Mouse (Mus musculus) stomach, postnatal 0 days (tissue): ENCODE data around the gene Ell. TPM values are rescaled to one million over a fixed set of nuclear protein-coding genes. Genes with fewer than 3 reads are reported as not detected.

Experiments
- ATAC-seq: fragments of 200-750 bp; cut with Nextera tagmentation; 2 replicates; pipeline ENCODE4 v1.8.0; 2017; ENCODE audit not compliant: low FRiP score, low TSS enrichment
- DNase-seq: peaks from one replicate; pipeline ENCODE4 v3.0.0-alpha.2; 2016; ENCODE audit warnings: low spot score
- H3K27ac ChIP-seq: fragments of 300-500 bp; sonication (generic); replicated peaks from 2 replicates; pipeline ENCODE4 v1.5.1; 2014; ENCODE audit warnings: mild to moderate bottlenecking, control low read depth
- H3K27me3 ChIP-seq: fragments of 300-500 bp; sonication (generic); 2 replicates; pipeline ENCODE4 v1.6.1; 2014; ENCODE audit warnings: low read length; ENCODE audit not compliant: control insufficient read depth, insufficient read depth
- H3K36me3 ChIP-seq: fragments of 300-500 bp; sonication (generic); 2 replicates; pipeline ENCODE4 v1.6.1; 2014; ENCODE audit warnings: low read length, mixed read lengths; ENCODE audit not compliant: control insufficient read depth, insufficient read depth
- H3K4me1 ChIP-seq: fragments of 300-500 bp; sonication (generic); replicated peaks from 2 replicates; pipeline ENCODE4 v1.6.1; 2014; ENCODE audit warnings: antibody characterized with exemption; ENCODE audit not compliant: control insufficient read depth, insufficient read depth
- H3K4me2 ChIP-seq: fragments of 300-500 bp; sonication (generic); replicated peaks from 2 replicates; pipeline ENCODE4 v1.6.1; 2014; ENCODE audit warnings: low read depth, mild to moderate bottlenecking, control low read depth, moderate library complexity
- H3K4me3 ChIP-seq: fragments of 300-500 bp; sonication (generic); 2 replicates; pipeline ENCODE4 v1.5.1; 2014; ENCODE audit warnings: low read depth, low read length, control low read depth
- H3K9ac ChIP-seq: fragments of 300-500 bp; sonication (generic); 2 replicates; pipeline ENCODE4 v1.6.1; 2014; ENCODE audit warnings: mild to moderate bottlenecking, low read length, control low read depth, mixed read lengths
- H3K9me3 ChIP-seq: fragments of 300-500 bp; sonication (generic); 2 replicates; pipeline ENCODE4 v1.6.1; 2016; ENCODE audit warnings: low read length; ENCODE audit not compliant: control insufficient read depth
- CTCF ChIP-seq: IDR thresholded peaks from 2 replicates; pipeline ENCODE4 v1.5.1; 2016; ENCODE audit warnings: antibody characterized with exemption, low read depth, mild to moderate bottlenecking, moderate library complexity
- EP300 ChIP-seq: optimal IDR thresholded peaks from 2 replicates; pipeline ENCODE3; 2016; ENCODE audit warnings: antibody characterized with exemption
- WGBS: fragments of 180-500 bp; shearing (Covaris S2); extraction: QIAGEN DNeasy Blood & Tissue Kit; methylation state at CpG from one replicate; pipeline ENCODE4 v1.1.7; 2014; 5-methylcytosine and 5-hydroxymethylcytosine counted together
- polyA plus RNA-seq: library from polyadenylated mRNA; unstranded; fragments of >200 nt; fragmentation: Nextera tagmentation; extraction: Ambion mirVana; gene quantifications from 2 replicates; pipeline ENCODE4 v1.2.1, GENCODE M21; 2015

The Ell gene
- 11.1 and 13.5 TPM in 2 replicates for polyA plus RNA-seq

DNA sequence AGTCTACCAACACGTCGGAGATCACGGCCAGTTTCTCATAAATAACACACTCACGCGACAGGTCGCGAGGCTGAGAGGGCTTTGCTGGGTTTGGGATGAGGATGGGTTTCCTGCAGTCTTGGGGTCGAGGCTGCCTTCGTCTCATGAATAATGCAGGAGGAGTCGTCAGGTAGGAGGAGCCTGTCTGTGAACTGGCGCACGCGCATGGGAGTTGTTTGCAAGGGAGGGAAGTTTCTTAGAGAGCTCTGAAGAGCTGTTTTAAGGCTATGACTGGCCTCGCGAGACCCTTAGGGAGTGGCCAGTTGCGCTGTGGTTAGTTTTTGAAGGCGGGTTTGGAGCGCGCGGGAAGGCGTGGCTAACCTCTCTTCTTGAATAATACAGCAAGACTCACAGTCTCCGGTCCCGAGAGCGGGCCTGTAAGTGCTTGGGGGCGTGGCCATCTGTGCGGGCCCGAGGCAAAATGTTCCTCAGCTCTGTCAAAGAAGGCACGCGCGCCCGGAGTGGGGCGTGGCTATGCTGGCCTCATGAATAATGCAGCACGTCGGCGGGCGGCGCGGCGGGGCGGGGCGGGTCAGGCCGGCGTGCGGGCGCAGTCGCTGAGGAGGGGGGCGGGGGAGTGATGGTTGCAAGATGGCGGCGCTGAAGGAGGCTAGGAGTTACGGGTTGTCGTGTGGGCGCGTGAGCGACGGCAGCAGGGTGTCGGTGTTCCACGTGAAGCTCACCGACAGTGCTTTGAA is at the start of gene Ell:
Gene Ell, plus strand, starts transcription at position 381 of the 737 bp plus-strand sequence.
- TF ChIP-seq CTCF (no peak; the same call in 1 of the 2 replicates), EP300 (peak; percentile 80)
- Histone ChIP-seq H3K4me3 (peak within 1 kb of the TSS; percentile 87), H3K4me1 (no peaks in the 10 kb centered on the region; the same call in 1 of the 2 replicates), H3K27me3 (no peaks in the 10 kb centered on the region), H3K27ac (peak within 1 kb of the TSS; percentile 97), H3K4me2 (peak within 1 kb of the TSS; percentile 95), H3K9ac (peak within 1 kb of the TSS; percentile 89), H3K9me3 (no peaks in the 10 kb centered on the region), H3K36me3 (peaks cover 8% of the 10 kb centered on the region)
- under 1% methylated on average over 48 of the region's 58 CpGs for WGBS
- ATAC-seq, result peak; percentile 90
- peak; percentile 100 for DNase-seq

DNA sequence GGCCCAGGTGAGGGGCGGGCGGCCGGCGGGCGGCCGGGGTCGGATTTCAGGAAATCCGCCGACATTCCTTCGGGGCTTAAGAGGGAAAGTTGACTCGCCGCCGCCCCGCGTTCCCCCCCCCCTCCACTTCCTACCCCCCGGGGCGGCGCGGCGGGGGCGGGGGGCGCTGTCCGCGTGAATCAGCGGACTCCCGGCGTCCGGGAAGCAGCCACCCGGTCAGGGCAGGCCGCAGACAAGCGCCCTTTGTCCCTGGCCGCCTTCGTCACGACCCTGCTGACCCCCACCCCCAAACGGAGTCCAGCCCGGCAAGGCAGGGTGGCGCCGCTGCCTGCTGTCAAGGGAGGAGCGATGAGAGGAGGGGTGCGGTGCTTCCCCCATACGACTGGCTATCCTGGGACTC is 49.7 kb upstream of the Ell start:
- Histone ChIP-seq H3K4me1 (0 out of 2 replicates have a peak, but pooled peaks cover 4% of the 10 kb centered on the region), H3K9ac (no peak overlapping the region), H3K27ac (no peak overlapping the region), H3K4me2 (peak overlapping the region; percentile 55), H3K9me3 (no peaks in the 10 kb centered on the region), H3K36me3 (no peaks in the 10 kb centered on the region), H3K27me3 (peaks cover 46% of the 10 kb centered on the region), H3K4me3 (peak overlapping the region; percentile 30)
- WGBS, result 5% methylated on average over 29 of the region's 41 CpGs
- TF ChIP-seq CTCF (no peak), EP300 (no peak)
- ATAC-seq (no peak), DNase-seq (peak; percentile 28)

DNA sequence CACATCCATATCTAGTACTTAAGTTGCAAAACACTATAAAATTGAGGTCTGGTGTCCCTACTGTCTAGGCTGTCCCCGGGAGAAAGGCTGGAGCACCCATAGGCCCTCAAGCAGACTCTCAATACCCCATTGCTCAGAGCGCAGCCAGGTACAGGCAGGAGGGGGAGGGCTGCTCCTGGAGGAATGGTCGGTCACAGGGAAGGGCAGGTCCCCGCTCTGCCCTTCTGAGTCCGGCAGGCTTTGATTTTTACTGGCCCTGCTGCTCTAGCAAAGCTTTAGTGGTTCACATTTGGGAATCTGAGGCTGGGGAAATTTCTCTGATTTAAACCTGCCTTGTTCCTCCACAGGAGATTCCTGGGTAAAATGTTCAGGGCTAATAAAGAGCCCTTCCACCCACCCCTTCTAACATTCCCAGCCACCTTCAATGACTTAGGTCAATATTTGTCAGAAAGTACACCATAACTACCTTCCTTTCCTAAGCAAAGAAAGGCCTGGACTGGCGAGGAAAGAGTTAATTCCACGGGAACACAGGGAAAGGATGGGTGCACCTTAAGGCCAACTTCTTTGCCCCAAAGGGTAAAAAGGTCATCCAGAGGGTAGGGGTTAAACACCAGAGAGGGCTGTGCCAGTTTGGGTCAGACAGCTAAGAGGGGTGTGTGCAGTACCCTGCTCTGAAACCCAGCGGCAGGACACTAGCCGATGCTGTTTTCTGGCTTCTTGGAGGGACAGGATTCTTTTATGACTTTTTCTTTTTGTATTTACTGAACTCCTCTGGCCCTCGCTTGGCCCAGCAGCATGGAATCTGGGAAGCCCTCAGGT is 49.0 kb upstream of the Ell start:
- Histone ChIP-seq H3K9ac (no peak overlapping the region), H3K4me1 (0 out of 2 replicates have a peak, but pooled peaks cover 4% of the 10 kb centered on the region), H3K27me3 (peaks cover 51% of the 10 kb centered on the region), H3K27ac (no peak overlapping the region), H3K36me3 (no peaks in the 10 kb centered on the region), H3K4me3 (no peak overlapping the region), H3K4me2 (peak overlapping the region; percentile 55; the same call in 1 of the 2 replicates), H3K9me3 (no peaks in the 10 kb centered on the region)
- 31% methylated on average over 10 of the region's 10 CpGs for whole genome bisulfite sequencing
- TF ChIP-seq CTCF, result no peak
- no peak for ATAC-seq
- DNase-seq, result no peak

DNA sequence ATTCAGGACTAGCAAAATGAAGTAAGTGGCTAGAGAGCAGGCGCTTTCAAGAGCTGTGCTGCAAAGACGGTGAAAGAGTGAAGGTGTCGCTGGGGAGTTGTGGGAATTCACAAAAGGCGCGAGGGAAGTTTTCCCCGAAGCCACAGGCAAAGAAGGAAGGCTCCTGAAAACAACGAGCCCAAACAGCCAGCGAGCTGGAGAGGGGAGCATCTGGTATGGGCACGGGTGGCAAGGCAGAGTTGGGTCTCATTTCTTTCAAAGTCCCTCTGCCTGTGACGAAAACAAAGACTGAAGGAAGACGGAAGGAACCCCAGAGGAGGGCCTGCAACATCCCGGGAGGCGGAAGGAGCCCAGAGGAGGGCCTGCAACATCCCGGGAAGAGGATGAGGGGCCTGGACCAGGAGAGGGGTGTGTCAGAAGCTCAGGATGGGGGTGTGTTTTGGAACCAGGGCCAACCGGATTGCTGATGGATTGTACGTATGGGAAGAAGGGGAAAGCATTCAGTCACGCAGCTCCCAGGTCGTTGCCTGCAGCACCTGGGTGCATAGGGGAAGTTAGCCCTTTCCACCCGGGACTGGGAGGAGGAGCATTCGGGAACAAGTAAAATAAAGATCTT is 48.3 kb upstream of the Ell start:
- H3K4me1 ChIP-seq, result 0 out of 2 replicates have a peak, but pooled peaks cover 4% of the 10 kb centered on the region
- ATAC-seq, result no peak
- H3K4me3 ChIP-seq, result no peak overlapping the region

DNA sequence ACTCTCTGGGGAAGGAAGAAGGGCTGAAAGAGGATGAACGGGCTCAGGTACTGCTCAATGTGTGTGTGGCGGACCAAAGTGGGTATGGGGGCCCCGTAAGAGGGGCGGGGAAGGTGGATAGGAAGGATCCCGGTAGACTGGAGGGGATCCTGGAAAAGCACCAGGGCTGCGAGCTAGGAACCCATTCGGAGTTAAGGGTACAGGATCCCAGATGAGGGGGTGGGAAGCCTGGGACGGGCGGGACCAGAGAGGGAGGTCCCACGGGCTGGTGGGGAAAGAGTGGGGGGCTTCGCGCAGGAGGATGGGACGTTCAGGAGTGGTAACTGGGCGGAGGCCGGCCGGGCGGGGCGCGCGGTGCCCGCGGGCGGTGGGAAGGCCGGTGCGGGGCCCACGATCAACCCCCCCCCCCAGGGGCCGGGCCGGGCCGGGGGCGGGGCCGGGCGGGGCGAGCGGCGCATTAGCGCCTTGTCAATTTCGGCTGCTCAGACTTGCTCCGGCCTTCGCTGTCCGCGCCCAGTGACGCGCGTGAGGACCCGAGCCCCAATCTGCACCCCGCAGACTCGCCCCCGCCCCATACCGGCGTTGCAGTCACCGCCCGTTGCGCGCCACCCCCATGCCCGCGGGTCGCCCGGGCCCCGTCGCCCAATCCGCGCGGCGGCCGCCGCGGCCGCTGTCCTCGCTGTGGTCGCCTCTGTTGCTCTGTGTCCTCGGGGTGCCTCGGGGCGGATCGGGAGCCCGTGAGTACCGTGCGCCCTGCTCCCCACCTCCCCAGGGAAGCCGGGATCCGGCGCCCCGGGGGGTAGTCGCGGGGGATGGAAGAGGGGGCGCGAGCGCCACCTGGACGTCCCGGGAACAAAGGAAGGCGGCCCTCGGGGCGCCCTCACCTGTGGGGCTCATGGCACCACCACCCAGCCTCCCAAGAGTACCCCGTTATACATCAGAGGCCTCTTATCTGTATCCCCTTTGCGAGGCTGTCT is 46.3 kb upstream of the Ell start, which contains the start of gene Crlf1:
Gene Crlf1, plus strand, starts transcription at position 495 of the 977 bp plus-strand sequence.
- Histone ChIP-seq H3K4me1 (0 out of 2 replicates have a peak, but pooled peaks cover 4% of the 10 kb centered on the region), H3K9ac (peak within 1 kb of the TSS; percentile 45), H3K36me3 (no peaks in the 10 kb centered on the region), H3K4me3 (peak within 1 kb of the TSS; percentile 43), H3K9me3 (no peaks in the 10 kb centered on the region), H3K27me3 (peaks cover 52% of the 10 kb centered on the region), H3K4me2 (peak within 1 kb of the TSS; percentile 75), H3K27ac (no peak within 1 kb of the TSS)
- ATAC-seq (no peak; the same call in 1 of the 2 replicates), DNase-seq (no peak)
- under 1% methylated on average over 49 of the region's 93 CpGs for WGBS
- TF ChIP-seq EP300 (no peak), CTCF (no peak)

More for the DNA sequence above, 48.3 kb upstream of the Ell start:
- 17% methylated on average over 20 of the region's 20 CpGs for WGBS
- Histone ChIP-seq H3K9me3 (no peaks in the 10 kb centered on the region), H3K36me3 (no peaks in the 10 kb centered on the region), H3K27me3 (peaks cover 56% of the 10 kb centered on the region), H3K4me2 (no peak overlapping the region), H3K9ac (no peak overlapping the region), H3K27ac (no peak overlapping the region)
- TF ChIP-seq CTCF (no peak), EP300 (no peak)
- no peak for DNase-seq
